Mouse (Mus musculus) embryo, embryonic 11 days (tissue): ENCODE measurements around the gene Pth1r.

Experiments
- DNase-seq: peaks from one replicate; pipeline ENCODE4 v3.0.0-alpha.2; 2015

Gene Pth1r

DNA sequence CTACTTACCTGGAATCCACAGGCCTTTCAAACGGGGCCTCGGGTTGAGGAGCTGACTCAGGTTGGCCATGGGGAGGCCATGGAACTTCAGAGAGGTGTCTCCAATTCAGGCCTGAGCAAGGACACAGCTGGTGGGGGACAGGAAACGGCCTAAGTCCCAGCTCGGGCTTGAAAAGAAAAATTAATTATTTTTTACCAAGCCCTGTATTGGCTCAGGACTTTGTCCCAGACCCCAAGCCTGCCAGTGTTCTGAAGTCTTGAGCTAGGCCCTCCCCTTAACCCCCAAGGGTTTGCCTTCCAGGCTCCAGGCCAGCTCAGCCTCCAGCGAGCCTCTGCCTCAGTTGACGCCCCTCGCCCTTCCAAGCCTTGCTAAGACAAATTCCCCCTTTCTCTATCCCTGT lies at the start of gene Pth1r:
Gene Pth1r, minus strand, starts transcription at position 185 of the 400 bp plus-strand sequence.
- no peak for DNase-seq

DNA sequence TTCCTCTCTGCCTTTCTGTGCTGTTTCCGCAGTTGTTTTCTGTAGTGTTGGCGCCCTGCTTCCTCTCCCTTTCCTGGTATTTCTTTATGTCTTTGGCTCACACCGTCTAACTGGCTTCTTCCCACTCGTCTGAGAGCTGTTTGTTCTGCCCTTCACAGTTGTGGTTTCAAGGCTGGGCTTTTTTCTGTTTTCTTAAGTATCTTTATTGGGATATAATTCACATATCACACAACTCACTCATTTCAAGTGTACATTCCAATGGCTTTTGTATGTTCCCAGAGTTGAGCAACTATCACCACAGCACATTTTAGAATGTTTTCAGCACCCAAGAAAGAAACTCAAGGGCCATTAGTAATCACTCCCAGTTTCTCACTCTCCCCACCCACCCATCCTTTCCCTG lies 43.5 kb upstream of the Pth1r start:
- DNase-seq: no peak

DNA sequence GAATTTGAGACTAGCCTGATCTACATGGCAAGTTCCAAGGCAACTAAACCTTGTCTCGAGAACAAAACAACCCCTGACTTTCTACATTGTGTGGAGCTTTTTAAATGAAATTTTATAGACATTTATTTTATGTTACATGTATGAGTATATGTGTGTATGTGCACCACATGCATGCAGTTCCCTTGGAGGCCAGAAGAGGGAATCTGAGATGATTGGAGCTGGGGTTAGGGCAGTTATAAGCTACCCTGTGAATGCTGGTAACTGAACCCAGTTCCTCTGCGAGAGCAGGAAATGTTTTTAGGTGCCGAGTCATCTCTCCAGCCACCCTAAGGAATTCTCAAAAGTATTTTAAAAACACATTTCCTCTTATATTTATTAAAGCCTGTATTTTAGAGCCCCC lies 41.2 kb upstream of the Pth1r start:
- no peak for DNase-seq

DNA sequence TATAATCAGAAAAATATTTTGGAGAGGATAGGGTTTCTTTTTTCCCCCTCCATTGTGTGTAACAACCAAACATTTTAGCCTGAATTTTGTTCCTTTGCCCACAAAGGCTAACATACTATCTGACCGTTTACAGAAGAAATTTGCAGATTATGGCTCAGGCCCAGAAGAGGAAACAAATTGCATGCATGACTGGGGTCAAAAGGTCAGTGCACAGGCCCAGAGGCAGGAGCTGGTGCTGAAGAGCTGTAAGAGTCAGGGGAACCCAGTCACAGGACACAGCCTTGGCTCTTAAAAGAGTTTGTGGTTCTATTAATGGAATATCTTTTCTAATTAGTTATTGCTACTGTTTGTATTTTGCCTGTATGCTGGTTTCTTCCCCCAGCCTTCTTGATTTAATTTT lies 36.7 kb upstream of the Pth1r start:
- DNase-seq: peak; percentile 43

DNA sequence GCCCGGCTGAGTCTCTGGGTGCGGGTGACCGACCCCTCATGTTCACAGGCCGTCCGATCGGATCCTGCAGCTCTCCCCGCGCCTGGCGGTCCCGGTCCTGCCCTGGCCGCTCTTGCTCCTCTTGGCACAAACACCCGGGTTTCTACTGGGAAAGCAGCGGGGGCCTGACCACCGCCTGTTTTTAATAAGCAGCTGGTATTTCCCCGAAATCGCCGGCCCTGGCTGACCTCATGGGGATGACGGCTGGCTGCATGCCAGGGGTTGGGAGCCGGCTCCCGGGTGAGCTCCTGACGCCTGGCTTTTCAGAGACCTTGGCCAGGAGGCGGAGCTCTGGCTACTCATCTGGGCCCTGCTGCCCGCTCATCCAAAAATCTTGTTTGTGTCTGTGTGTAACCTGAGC lies 34.8 kb upstream of the Pth1r start:
- DNase-seq: peak; percentile 88

DNA sequence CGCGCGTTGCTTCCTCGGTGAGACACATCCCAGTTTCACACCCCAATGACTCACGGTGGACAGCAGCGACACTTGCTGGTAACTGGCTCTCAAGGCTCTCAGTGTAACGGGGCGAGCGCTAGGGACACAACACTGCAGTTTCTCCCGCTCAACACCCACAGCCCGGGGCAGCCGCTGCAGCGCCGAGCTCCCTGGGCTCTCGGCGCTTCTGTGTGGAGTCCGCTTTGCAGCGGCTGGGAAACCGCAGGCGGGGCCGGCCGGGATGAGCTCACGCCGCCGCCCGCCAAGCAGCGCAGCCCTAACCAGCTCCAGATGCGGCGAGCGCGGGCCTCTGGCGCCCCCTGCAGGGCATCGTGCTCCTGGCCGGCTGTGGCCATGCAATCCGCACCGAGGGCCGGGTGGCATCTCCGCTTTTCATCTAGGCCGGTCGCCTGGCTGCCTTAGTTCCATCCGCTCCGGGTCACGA lies 34.3 kb upstream of the Pth1r start:
- DNase-seq: peak; percentile 95

DNA sequence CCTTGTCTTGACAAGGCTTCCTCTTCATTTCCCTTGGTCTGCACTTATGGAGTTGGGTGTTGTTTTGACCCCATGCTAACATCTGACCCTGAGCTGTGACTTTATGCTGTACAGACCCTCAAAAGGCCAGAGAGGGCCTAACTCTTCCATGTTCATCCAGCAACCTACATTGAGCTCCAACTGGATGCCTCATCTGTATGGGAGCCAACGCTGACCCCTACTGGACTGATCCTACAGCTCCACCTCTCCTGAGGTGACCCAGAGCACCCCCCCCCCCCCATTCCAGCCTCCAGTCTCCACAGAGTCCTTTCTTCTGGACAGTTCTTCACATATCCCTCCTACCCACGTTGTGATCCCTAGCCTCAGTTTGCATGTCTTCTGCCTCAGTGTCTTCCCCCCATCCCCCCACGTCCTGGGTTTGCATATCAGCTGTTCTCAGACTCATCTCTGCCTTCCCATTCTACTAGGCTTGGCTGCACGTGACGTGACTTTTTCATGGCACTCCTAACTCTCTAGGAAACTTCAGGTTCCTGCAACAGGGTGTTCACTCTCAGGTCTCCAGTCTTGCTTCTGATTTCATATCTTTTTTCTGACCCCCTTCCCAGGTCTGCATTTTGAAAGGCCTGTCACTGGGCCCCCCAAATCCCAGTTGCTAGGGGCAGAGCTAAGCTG lies 32.4 kb upstream of the Pth1r start:
- DNase-seq: peak; percentile 52

DNA sequence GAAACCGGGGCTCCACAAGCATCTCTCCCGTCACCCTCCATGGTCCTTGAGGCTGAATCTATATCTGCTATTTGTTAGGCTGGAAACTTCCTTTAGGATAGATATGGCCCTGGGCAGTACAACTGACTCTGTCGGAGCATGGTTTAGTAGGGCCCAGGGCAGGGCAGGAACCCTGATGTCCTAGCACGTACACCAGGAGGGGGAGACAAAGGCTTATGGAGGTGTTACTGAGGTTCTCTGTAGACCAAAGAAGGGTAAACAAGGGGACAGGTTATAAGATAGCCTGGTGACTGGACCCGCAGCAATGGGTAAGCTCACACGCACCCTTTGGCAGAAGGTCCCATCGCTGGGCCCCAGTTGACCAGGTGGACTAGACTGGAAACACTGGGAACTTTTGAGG lies 31.6 kb upstream of the Pth1r start:
- no peak for DNase-seq

DNA sequence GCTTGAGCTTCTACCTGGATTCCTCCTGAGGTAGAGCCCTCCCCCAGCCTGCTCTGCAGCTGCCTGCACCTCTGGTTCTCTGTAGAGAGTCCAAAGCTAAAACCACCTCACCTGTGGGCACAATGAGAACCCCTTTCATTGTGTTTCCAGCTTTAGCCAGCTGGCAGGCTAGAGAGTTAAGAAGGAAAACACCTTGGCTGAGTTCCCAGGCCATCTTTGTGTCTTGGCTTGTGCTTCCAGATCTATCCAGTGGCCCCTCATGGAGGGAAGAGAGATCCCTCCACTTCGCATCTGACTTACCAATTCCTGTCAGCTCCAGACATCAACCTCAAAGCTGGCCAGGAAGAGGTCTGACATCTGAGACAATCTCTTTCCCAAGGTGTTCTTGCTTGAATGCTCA lies 31.2 kb upstream of the Pth1r start:
- no peak for DNase-seq

DNA sequence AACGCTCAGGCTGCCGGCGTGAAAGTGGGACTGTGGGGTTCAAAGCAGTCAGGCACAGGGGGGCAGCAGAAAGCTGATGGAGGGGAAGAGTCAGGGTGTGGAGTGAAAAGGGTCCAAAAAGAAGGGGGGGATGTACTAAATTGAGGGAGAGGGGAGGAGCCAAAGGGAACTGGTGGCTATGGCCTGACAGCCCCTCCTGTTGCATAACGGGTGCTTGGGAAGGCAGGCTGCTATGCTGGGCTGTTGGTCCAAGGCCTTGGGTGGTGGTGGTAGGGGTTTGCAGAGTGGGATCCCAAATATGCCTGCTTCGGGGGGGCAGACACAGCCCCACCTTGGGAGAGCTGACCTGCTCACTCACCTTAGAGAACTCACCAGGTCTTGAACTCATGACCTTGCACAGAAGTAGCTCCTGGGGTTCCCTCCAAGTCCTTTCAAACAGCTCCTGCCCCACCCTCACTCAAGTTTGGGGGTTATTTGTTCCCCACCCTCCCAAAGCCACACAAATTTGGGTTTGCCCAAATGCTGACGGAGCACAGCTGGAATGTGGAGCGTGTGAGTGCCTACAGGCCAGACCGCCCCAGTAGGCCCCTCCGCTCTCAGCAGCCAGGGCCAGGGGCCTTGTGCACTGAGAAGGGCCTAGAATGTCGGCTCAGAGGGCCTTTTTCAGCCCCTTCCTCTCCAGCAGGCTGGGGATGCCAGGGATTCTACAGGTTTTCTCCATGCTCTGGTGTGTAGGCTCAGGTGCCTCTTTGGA lies 28.5 kb upstream of the Pth1r start:
- no peak for DNase-seq

DNA sequence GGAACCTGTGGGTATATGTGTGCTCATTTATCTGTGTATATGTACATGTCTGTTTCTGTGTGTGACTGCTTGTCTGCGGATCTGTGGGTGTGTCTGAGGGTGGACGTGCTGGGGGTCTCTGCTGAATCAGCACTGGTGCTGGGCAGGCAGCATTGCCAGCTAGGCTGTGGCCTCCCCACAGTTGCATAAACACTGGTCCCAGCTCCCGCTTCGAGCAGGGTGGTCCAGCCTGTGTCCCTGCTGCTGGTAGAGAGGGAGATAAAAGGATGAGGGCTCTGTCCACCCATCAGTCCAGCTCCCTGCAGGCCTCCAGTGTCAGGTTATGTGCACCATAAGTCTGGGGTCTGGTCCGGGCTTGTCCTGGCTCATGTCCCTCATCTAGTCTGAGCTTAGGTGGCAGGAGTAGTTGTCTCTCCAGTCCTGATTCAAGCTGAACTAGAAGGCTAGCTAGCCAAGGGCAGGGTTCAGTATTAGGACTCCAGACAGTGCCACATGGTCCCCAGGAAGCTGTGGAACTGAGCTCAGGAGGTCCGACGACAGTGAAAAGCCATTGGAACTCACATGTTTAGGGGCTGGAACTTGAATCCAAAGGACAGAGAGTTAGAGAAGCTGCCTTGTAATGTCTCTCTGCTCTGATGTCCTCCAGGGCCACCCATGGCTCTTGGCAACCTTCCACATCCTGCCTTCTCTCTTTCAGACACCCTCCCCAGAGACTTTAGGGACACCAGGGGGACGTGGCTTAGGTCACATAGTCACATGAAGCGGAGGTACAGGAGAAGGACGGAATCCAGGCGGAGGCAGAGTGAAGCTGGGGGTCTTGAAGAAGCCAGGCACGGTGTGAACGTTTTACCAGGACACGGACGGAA lies 27.7 kb upstream of the Pth1r start:
- no peak for DNase-seq

DNA sequence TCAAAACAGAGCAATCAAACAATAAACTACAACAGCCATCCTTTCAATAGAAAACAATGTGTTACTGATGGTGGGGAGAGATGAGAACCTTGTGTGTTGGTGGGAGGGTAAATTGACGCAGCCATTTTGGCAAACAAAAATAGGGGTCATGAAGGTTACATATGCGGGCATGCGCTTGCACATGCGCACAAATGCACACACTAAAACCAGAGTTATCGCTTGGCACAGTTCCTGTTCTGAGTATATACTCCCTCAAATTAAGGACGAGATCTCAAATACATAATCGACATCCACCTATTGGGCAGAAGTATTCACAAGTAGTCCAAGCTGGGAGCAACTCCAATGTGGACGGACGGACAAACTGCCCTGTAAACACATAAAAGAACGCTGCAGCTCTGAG lies 25.4 kb upstream of the Pth1r start:
- no peak for DNase-seq

DNA sequence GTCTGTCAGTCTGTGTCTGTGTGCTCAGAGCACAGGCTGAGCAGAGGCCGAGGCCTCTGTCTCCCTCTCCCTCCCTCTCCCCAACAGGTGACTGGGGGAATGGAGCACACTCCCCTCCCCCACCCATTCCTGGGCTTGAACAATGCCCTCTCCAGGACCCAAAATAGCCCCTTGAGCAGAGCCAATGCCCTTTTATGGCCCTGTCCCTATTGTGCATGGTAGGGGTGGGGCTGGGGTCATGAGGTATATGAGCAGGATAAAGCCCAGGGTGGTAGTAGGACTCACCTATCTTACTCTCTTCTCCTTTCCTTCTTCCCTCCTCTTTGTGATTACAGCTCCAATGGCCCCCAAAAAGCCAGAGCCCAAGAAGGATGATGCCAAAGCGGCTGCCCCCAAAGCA lies 16.5 kb upstream of the Pth1r start:
- DNase-seq: no peak

DNA sequence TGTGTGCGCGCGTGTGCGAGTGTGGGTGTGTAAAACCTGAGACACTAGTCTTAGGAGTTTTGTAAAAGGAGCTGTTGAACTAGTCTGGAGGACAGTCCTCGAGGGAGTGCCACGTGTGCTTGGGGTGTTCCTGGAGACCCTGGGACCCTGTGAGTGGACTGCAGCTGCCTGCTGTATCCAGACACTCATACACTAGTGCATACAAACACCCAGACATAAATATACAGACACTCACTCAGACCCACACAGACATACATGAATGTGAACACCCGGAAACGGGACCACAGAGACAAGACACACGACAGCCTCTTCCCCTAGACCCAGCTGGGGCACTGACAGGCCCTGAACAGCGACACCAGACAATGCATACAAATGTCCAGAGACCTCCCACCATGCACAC lies 15.8 kb upstream of the Pth1r start:
- DNase-seq: no peak

DNA sequence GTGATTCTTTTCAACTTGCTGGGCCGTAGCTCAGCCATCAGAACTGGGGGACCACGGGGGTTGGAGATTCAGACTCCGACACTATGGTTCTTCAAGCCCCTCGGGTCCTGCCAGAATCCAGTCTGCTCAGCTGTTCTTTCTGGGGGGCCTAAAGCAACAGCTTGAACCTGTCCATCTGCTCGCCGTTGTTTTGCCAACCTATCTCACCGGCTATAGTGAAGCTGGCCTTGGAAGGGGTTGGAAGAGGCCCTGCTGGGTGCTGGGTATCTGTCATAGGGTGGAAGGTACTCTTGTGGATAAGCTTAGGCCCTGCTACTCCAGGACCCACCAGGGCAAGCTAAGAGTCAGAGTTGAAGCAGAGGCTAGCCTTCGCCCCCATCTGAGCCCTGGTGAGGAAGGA lies 13.9 kb upstream of the Pth1r start:
- no peak for DNase-seq

DNA sequence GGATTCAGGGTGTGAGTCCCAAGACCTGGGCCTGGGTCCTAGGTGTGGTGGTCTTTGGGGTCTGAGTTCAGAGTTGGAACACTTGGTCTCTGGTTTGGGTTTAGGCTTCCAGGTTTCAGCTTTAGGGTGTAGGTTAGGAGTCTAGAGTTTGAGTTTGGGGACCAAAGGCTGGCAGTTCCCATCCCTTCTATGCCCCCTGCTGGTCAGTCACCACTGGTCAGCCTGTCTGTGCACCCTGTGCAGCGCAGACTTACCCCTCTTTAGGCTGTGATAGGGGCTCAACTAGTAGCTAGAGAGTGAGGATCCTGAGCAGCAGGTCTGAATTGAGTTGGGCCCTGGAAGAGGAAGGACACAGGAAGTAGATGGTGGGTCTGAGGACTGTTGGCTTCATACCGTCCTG lies 12.3 kb upstream of the Pth1r start:
- DNase-seq: peak; percentile 66

DNA sequence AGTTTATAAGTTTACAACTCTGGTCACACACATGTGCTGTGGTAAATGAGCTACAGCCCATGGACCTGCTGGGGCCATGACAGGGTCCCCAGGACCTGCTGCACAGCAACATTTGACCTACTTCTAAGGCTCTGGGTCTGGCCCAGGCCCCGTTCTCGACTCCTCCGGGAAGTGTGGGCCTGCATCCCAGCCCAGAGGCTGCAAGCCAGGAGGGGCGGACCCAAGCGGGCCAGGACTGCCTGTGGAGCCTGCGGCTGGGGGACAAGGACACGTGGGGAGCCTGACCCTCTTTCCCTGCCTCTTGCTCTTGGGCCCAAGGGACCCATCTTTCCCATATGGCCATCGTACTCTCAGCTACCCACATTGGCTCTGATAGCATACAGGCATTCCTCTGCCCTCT lies 11.7 kb upstream of the Pth1r start:
- no peak for DNase-seq

DNA sequence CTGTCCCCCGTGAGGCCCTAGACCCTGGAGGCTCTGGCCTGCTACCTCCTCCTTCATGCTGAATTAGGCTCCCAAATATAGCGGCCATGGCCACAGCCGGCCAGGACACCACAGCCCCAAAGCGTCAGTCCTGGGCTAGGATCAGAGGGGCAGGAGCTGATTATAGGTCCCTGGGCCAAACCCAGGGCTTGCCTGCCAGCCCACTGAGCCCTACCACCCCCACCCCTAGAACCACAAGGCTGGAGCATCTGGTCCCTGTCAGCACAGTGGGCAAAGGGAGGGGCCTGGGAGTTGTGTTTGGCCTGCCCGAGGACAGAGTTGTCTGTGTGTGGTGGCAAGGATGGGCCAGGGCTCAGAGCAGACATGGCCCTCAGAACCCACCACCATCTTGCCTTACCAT lies 10.9 kb upstream of the Pth1r start:
- DNase-seq: no peak

DNA sequence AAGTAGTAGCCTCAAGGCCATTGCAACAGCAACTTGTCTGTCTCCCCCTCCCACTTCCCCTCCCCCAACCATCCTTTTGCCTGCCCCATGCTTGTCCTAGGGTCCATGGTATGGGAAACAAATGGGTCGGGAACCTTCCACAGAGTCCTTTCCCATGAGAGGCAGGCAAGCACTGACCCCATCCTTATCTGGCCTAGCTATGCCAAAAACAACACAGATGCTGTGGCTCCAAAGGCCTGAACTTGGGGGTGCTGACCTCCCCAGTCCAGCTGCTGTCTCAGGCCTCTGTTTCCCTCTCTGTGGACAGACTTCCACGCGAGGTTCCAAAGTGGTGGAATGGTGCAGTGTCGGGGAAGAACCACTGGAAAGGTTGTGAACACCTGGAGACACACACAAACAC lies 6.8 kb upstream of the Pth1r start:
- DNase-seq: no peak

DNA sequence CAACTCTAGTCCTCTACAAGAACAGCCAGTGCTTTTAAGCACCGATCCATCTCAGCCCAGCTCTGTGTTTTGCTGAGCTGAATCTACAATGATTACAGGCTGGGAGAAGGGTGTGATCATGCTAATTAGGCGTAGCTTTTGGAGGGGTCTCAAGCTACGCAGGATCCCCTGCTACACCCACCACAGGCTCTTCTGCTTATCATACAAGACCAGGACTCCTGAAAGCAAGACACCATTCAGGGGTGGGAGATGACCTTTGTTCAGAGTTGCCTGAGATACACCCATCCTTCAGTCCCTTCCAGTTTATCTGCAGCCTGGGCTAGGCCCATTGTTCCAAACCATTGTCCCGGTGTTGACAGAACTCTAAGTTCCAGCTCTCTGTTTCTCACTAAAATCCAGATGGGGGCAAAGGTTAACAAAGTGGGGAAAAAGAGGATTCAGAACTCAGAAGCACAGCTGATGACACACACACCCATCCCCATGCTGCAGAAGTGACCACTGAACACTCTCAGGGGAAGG lies 6.0 kb upstream of the Pth1r start:
- no peak for DNase-seq

DNA sequence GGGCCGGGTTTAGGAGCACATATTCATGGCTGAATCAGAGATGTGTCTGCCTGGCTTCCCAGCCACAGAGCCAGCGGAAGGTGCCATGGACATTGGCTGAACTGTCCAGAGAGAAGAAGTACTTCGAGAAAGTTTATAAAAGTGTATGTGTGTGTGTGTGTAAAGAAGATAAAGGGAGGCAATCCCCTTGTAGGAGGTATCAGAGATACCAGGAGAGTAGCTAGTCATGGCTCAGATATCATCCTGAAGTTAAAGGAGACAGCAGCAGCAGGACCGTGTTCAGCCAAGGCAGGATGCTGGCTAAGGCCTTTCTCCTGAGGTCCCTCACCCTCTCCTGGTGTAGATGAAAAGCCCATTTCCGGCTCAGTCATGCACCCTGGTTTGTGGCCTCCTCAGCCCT lies 4.5 kb upstream of the Pth1r start:
- no peak for DNase-seq

DNA sequence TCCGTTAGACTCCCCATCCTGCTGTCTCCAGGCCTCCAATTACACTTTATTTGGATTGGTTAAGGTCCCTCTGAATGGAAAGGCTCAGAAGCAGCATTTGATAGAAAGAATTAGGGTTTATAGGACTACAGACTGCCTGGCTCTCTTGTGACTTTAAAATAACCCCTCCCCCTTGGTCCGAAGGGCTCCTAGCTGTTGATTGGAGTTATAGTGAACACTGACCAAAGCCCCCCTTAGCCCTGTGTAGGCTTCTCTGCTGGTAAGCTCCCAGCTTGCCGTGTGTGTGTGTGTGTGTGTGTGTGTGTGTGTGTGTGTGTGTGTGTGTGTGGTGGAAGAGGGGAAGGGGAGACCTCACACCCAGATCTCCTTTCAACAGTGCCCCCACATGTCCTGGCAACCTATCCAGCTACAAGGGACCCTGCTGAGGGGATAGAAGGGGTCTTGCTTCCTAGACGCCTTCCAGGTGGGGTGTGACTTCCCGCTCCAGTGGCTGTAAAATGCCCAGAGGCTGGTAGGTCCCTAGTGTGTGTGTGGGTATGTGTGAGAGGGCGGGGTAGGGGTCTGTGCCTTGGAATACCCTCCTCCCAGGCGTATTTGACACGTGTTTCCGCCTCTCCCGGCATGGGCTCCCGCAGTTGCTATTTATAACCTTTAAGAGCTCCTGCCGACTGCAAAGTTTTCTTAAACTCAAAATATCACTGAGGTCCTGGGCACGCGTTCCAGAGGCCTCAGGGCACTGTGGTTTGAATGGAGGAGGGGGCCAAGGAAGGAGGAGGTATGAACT lies 3.7 kb upstream of the Pth1r start:
- DNase-seq: no peak

DNA sequence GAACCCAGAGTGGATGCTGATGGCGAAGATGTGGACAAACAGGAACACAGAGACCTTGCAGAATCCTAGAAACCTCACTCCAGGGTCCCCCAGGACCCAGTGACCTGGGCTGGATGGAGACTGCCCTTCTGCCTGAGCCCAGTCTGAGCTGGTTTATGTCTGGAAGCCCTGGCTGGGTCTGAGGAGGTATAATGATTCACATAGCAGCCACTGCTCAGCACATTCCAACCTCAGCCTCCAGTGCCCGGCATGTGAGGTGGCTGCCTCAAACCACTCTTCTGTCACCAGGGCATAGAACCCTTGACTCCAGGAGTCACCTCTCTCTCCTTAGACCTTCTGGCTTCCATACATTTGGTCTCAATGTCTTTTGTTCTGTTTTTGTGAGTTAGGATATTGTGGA lies 1.5 kb upstream of the Pth1r start:
- DNase-seq: no peak
